Mouse (Mus musculus) ES-E14 (cell line): ENCODE measurements around the gene Hrh3. TPM values are rescaled to one million over a fixed set of nuclear protein-coding genes. Genes with fewer than 3 reads are reported as not detected.
A peak's percentile ranks its signal among the peaks of the same experiment; 100 is the strongest.

Experiments
- DNase-seq: peaks from one replicate; pipeline ENCODE4 v3.0.0-alpha.2; 2013; ENCODE audit warnings: low read depth, low spot score
- H3K27ac ChIP-seq: 2 replicates; pipeline ENCODE4 v1.5.1; 2012; ENCODE audit warnings: low read depth, mild to moderate bottlenecking, low read length, moderate library complexity, mixed read lengths; ENCODE audit not compliant: poor library complexity, insufficient read depth, severe bottlenecking
- H3K36me3 ChIP-seq: 2 replicates; pipeline ENCODE4 v1.6.1; 2012; ENCODE audit warnings: mild to moderate bottlenecking, low read length, moderate library complexity, mixed read lengths; ENCODE audit not compliant: control insufficient read depth, poor library complexity, insufficient read depth, severe bottlenecking
- H3K4me1 ChIP-seq, 2 experiments: fragments of 150-350 bp in 1 of 2; sonication (generic) in 1 of 2; 2 replicates each; pipeline ENCODE4 v1.6.1; 2012; ENCODE audit warnings: low read length in 2 of 2, mild to moderate bottlenecking in 1 of 2, mixed read lengths in 1 of 2; ENCODE audit not compliant: control insufficient read depth in 2 of 2, insufficient read depth in 2 of 2, poor library complexity in 1 of 2
- H3K4me3 ChIP-seq, 2 experiments: fragments of 150-350 bp in 1 of 2; sonication (generic) in 1 of 2; 2 replicates each; pipeline ENCODE4 v1.5.1; 2012; ENCODE audit warnings: low read length in 2 of 2, low read depth in 1 of 2, mild to moderate bottlenecking in 1 of 2, mixed read lengths in 1 of 2; ENCODE audit not compliant: insufficient read depth in 1 of 2, poor library complexity in 1 of 2, severe bottlenecking in 1 of 2
- H3K9ac ChIP-seq: 2 replicates; pipeline ENCODE4 v1.6.1; 2012; ENCODE audit warnings: low read depth, mild to moderate bottlenecking, low read length, mixed read lengths; ENCODE audit not compliant: poor library complexity, insufficient read depth, severe bottlenecking
- H3K9me3 ChIP-seq: fragments of 150-350 bp; sonication (generic); 2 replicates; pipeline ENCODE4 v1.6.1; 2012; ENCODE audit warnings: low read depth, mild to moderate bottlenecking, low read length; ENCODE audit not compliant: control insufficient read depth, insufficient read depth
- CHD2 ChIP-seq: IDR thresholded peaks from 2 replicates; pipeline ENCODE4 v1.6.1; 2014; ENCODE audit warnings: mild to moderate bottlenecking, low read depth, low read length, inconsistent platforms
- HCFC1 ChIP-seq: IDR thresholded peaks from 2 replicates; pipeline ENCODE4 v1.6.1; 2012; ENCODE audit warnings: low read length, inconsistent platforms, borderline replicate concordance; ENCODE audit not compliant: insufficient read depth
- MAFK ChIP-seq: IDR thresholded peaks from 2 replicates; pipeline ENCODE4 v1.6.1; 2014; ENCODE audit warnings: mild to moderate bottlenecking, low read depth, low read length, inconsistent platforms; ENCODE audit not compliant: insufficient read depth
- ZC3H11A ChIP-seq: IDR thresholded peaks from 2 replicates; pipeline ENCODE4 v1.6.1; 2012; ENCODE audit warnings: low read depth, mild to moderate bottlenecking, inconsistent platforms, low read length, borderline replicate concordance
- ZNF384 ChIP-seq: IDR thresholded peaks from 2 replicates; pipeline ENCODE4 v1.6.1; 2012; ENCODE audit warnings: low read depth, low read length, inconsistent platforms
- in situ Hi-C, 2 experiments: fragments of 600-800 bp; cut with MboI; formaldehyde crosslinking; loops; one replicate each; pipeline ENCODE4 v1.15.1; 2025; ENCODE audit warnings: low sequenced_read_pairs in 2 of 2, inconsistent platforms in 1 of 2; ENCODE audit not compliant: unreplicated experiment in 2 of 2
- total RNA-seq: library from RNA; depleted of rRNA; stranded (reverse); fragments of 300-350 nt; gene quantifications from 2 replicates; pipeline ENCODE4 v1.2.3, GENCODE M21; 2012

The Hrh3 gene
- total RNA-seq, 1 experiment: 0.49 TPM

DNA sequence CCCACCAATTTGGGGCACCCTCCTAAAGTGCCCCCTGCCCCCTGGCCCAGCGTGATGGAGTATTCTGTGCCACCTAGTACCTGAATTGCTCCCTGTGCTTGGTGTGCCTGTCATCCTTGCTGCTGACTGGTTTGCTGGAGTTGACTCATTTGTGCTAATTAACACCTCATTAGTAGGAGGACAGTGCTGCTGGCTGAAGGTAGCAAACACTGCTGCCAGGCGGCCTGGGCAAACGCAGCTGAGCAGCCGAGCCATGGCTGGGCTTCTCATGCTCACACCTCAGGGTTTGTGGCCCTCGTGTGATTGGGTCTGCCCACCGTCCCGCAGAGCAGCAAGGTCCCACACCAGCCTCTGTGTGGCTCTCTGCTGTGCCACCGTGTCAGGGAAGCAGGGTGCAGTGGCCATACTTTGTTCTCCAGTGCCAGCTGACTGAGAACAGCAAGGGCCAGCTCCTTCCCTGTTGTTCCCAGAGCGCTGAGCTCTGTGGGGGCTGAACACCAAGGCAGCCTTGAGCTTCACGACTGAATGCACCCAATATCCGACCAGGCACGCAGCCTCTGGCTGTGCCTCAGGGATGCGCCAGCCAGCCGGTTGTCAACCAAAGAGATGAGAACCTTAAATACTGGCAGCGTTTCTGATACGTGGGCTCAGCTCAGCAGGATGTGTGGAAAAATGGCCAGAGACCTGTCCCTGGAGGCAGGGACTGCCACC lies 18.2 kb downstream of the Hrh3 start:
- Histone ChIP-seq H3K9ac (peak overlapping the region; percentile 13; the same call in 1 of the 2 replicates), H3K36me3 (peaks cover 9% of the 10 kb centered on the region; the same call in 1 of the 2 replicates), H3K9me3 (no peaks in the 10 kb centered on the region), H3K4me1 (peaks cover 0 to 24% of the 10 kb centered on the region in 2 experiments; a peak in 2 of 4 replicates), H3K27ac (no peak overlapping the region), H3K4me3 (peak overlapping the region in 1 of 2 experiments; percentile 57; a peak in 2 of 4 replicates)
- in situ Hi-C loops: no loop called here
- TF ChIP-seq ZNF384 (no peak), MAFK (no peak), HCFC1 (no peak)
- no peak for DNase-seq

DNA sequence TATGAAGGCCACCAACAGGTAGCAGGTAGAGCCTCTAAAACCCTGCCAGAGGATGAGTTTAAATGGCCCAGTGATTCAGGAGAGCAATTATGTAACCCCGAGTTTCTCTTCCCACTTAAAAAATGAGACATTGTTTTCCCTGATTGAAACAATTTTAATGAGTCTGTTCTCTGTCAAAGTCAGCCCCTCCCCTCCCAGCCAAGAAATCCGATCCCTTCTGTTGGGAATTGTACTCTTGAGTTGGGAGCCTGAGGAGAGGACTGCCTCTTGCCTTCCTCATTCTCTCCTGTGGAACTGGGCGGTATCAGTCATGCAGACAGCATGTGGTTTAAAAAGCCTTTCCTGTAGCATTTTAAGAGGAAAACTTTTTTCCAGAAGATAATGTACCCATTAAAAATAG lies 19.7 kb downstream of the Hrh3 start:
- H3K4me3 ChIP-seq: no peak overlapping the region
- H3K27ac ChIP-seq: no peak overlapping the region
- TF ChIP-seq HCFC1: no peak
- TF ChIP-seq CHD2: no peak
- in situ Hi-C loops: no loop called here
- peaks cover 0 to 24% of the 10 kb centered on the region in 2 experiments; a peak in 2 of 4 replicates for H3K4me1 ChIP-seq
- peaks cover 9% of the 10 kb centered on the region; the same call in 1 of the 2 replicates for H3K36me3 ChIP-seq
- no peaks in the 10 kb centered on the region for H3K9me3 ChIP-seq
- DNase-seq: no peak
- no peak overlapping the region for H3K9ac ChIP-seq

DNA sequence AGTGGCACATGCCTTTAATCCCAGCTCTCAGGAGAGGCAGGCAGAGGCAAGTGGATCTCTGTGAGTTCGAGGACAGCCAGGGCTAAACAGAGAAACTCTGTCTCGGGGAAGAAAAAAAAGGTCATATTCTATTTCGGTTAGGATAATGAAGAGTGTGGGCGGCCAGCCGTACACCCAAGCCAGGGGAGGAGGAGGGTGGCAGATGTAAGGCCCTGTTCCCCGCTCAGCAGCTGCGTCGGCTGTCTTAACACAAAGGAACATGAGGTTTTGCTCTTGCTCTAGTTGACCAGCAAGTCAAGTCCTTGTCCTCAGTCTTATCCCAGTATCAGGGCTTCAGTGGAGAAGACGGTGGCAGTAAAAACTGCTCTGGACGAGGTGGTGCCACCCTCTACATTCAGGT lies 21.2 kb downstream of the Hrh3 start:
- Histone ChIP-seq H3K9me3 (no peaks in the 10 kb centered on the region), H3K27ac (no peak overlapping the region), H3K4me3 (no peak overlapping the region), H3K4me1 (peaks cover 2 to 28% of the 10 kb centered on the region in 2 experiments; a peak in 3 of 4 replicates), H3K36me3 (peaks cover 14% of the 10 kb centered on the region; the same call in 1 of the 2 replicates), H3K9ac (no peak overlapping the region)
- no peak for TF ChIP-seq ZNF384
- in situ Hi-C loops: no loop called here
- DNase-seq: no peak

DNA sequence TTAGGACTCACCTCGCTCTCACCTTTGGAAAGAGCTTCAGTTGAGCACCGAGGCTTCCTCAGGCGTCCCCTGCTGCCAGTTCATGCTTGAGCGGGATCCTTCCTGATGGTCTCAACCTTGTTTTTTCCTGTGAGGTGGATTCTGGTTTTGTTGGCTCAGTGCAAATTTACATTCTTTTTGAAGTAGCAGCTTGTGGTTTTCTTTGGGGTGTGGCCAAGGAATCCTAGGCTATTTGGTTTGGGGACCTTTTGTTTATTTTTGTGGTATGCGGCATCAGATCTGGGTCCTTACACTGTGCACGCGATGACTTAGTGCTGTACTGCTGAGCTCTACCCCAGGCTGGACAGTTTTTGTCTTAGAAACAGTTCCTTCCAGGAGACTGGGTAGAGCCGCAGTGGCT lies 23.6 kb downstream of the Hrh3 start:
- Histone ChIP-seq H3K4me3 (no peak overlapping the region), H3K9me3 (no peaks in the 10 kb centered on the region), H3K27ac (no peak overlapping the region), H3K4me1 (peaks cover 2 to 31% of the 10 kb centered on the region in 2 experiments; a peak in 3 of 4 replicates), H3K36me3 (peaks cover 14% of the 10 kb centered on the region; the same call in 1 of the 2 replicates), H3K9ac (no peak overlapping the region)
- TF ChIP-seq CHD2: no peak
- TF ChIP-seq MAFK: no peak
- no peak for TF ChIP-seq HCFC1
- TF ChIP-seq ZNF384: no peak
- no peak for TF ChIP-seq ZC3H11A
- DNase-seq: no peak
- in situ Hi-C loops: no loop called here

DNA sequence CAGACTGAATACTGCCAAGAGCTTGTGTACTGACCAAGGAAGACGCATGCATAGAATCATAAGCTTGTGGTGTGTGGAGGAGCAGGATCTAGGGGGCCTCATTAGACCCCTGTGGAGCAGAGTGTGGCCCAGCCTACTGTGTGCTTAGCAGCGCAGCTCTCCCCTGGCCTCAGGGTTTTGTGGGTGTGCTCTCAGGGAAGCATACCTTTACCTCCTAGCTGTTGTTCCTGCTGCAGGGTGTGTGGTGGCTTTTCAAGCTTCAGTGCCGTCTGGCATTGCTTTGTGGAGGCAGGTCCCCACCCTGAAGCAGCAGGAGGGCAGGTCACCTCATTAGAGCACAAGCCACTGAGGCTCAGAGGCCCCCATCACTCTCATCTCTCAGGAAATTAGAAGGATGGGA lies 26.7 kb downstream of the Hrh3 start:
- Histone ChIP-seq H3K27ac (no peak overlapping the region; the same call in 1 of the 2 replicates), H3K9ac (no peak overlapping the region), H3K4me1 (peaks cover 2 to 13% of the 10 kb centered on the region in 2 experiments; a peak in 3 of 4 replicates), H3K4me3 (no peak overlapping the region), H3K36me3 (peaks cover 8% of the 10 kb centered on the region; the same call in 1 of the 2 replicates), H3K9me3 (no peaks in the 10 kb centered on the region)
- DNase-seq: no peak
- in situ Hi-C loops: no loop called here
- no peak for TF ChIP-seq HCFC1
- no peak for TF ChIP-seq MAFK
- TF ChIP-seq ZC3H11A: no peak
- TF ChIP-seq ZNF384: no peak
- no peak for TF ChIP-seq CHD2
